Mouse (Mus musculus) neural tube, embryonic 15.5 days (tissue): ENCODE measurements around the gene Ccp110. TPM values are rescaled to one million over a fixed set of nuclear protein-coding genes. Genes with fewer than 3 reads are reported as not detected.

Experiments used
- ATAC-seq: fragments of 200-750 bp; cut with Nextera tagmentation; 2 replicates; pipeline ENCODE4 v1.8.0; 2017; ENCODE audit warnings: mild to moderate bottlenecking, moderate TSS enrichment, moderate library complexity; ENCODE audit not compliant: low FRiP score
- H3K27ac ChIP-seq: fragments of 300-500 bp; sonication (generic); replicated peaks from 2 replicates; pipeline ENCODE4 v1.5.1; 2015; ENCODE audit warnings: mild to moderate bottlenecking, inconsistent platforms
- H3K27me3 ChIP-seq: fragments of 300-500 bp; sonication (generic); replicated peaks from 2 replicates; pipeline ENCODE4 v1.6.1; 2015; ENCODE audit warnings: inconsistent platforms
- H3K36me3 ChIP-seq: fragments of 300-500 bp; sonication (generic); 2 replicates; pipeline ENCODE4 v1.6.1; 2015; ENCODE audit warnings: inconsistent platforms
- H3K4me1 ChIP-seq: fragments of 300-500 bp; sonication (generic); 2 replicates; pipeline ENCODE4 v1.6.1; 2015; ENCODE audit warnings: inconsistent platforms
- H3K4me2 ChIP-seq: fragments of 300-500 bp; sonication (generic); 2 replicates; pipeline ENCODE4 v1.6.1; 2015; ENCODE audit warnings: inconsistent platforms, mild to moderate bottlenecking, moderate library complexity
- H3K4me3 ChIP-seq: fragments of 300-500 bp; sonication (generic); replicated peaks from 2 replicates; pipeline ENCODE4 v1.5.1; 2015; ENCODE audit warnings: mild to moderate bottlenecking, inconsistent platforms
- H3K9ac ChIP-seq: fragments of 300-500 bp; sonication (generic); replicated peaks from 2 replicates; pipeline ENCODE4 v1.6.1; 2015; ENCODE audit warnings: mild to moderate bottlenecking, inconsistent platforms
- H3K9me3 ChIP-seq: fragments of 300-500 bp; sonication (generic); replicated peaks from 2 replicates; pipeline ENCODE4 v1.6.1; 2016; ENCODE audit warnings: inconsistent platforms
- WGBS: fragments of 180-500 bp; shearing (Covaris S2); methylation state at CpG from one replicate; pipeline ENCODE4 v1.1.7; 2015; ENCODE audit warnings: mixed read lengths; 5-methylcytosine and 5-hydroxymethylcytosine counted together
- polyA plus RNA-seq: library from polyadenylated mRNA; unstranded; fragments of >200 nt; fragmentation: Nextera tagmentation; extraction: Ambion mirVana; gene quantifications from 2 replicates; pipeline ENCODE4 v1.2.1, GENCODE M21; 2015

The Ccp110 gene
- polyA plus RNA-seq, 1 experiment from 2014 or later, result 29.3 TPM

DNA sequence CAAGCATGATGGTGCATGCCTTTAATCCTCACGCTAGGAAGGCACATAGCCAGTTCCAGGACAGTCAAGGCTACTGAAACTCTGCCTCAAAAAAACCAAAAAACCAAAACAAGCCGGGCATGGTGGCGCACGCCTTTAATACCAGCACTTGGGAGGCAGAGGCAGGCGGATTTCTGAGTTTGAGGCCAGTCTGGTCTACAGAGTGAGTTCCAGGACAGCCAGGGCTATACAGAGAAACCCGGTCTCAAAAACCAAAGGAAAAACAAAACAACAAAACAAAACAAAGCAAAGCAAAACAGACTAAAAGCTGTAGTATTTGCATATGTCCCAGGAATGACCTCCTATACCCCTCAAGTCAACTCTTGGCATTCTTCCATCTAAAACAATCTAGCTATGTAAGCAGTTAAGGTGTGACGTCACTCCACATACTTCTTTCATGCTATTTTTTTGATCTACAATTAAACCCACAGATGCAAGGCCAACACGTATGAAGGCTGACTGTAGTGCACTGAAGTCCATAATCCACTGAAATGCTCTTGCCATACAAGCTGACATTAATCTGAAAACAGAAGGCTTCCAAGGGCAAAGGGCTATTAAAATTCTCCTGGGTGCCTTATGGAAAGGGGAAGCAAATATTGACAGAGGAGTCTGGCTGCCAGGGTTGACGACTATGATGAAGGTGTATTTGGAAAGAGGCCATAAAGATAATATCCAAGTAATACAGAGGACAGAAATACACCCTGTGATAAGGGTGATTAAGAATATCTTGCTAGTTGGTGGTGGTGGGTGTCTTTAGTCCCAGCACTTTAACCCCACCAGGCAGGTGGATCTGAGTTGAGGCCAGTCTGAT lies 8.1 kb upstream of the Ccp110 start:
- Histone ChIP-seq H3K4me3 (peak overlapping the region; percentile 75), H3K36me3 (0 out of 2 replicates have a peak, but pooled peaks cover 3% of the 10 kb centered on the region), H3K4me1 (peaks cover 32% of the 10 kb centered on the region), H3K27me3 (no peaks in the 10 kb centered on the region), H3K4me2 (peak overlapping the region; percentile 57), H3K9me3 (no peaks in the 10 kb centered on the region), H3K9ac (peak overlapping the region; percentile 88; the same call in 1 of the 2 replicates), H3K27ac (peak overlapping the region; percentile 94)
- no peak for ATAC-seq
- WGBS, result 73% methylated on average over 9 of the region's 9 CpGs

DNA sequence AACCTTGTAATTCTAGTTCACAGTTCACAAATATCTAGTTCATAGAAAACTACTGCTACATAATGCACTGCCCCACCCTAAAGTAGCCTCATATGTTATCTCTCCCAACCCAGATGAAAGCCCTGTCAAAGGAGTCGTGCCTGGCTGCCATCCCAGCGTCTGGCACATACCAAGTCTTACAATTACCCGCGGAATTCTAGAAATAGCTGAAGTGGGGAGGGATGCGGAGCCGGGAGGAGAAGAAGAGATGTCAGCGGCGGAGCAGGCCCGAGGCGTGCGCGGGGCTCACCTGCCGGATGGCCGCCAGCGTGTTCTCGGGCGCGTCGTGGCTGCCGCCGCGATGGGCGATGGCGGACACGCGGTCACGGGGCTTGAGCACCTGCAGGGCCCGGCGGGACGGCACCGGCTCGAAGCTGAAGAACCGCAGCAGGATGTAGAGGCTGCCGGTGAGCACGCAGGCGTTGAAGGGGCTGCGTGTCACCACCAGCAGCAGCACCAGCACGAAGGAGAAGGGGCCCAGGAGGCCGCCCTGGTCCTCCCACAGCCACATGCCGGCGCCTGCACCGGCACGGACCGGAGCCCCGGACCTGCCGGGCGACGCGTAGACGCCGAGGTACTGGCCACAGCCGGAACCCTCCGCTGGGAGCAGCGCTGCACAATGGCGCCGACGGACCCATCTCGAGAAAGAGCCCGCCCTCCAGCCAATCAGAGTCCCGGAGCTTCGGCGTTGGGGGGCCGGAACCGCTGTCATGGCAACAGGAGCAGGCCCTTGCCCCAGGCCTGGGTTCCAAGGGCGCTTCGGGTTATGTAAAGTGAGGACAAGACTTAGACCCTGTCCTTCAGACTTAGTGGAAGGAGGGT lies 7.0 kb upstream of the Ccp110 start, which contains the start of gene Gde1:
Gene Gde1, minus strand, starts transcription at position 678 of the 861 bp plus-strand sequence.
- Histone ChIP-seq H3K27me3 (no peaks in the 10 kb centered on the region), H3K9ac (peak within 1 kb of the TSS; percentile 88), H3K4me1 (peaks cover 32% of the 10 kb centered on the region), H3K4me3 (peak within 1 kb of the TSS; percentile 75), H3K36me3 (0 out of 2 replicates have a peak, but pooled peaks cover 3% of the 10 kb centered on the region), H3K4me2 (peak within 1 kb of the TSS; percentile 57), H3K9me3 (no peaks in the 10 kb centered on the region), H3K27ac (peak within 1 kb of the TSS; percentile 94)
- peak; percentile 95 for ATAC-seq
- WGBS, result under 1% methylated on average over 66 of the region's 66 CpGs

DNA sequence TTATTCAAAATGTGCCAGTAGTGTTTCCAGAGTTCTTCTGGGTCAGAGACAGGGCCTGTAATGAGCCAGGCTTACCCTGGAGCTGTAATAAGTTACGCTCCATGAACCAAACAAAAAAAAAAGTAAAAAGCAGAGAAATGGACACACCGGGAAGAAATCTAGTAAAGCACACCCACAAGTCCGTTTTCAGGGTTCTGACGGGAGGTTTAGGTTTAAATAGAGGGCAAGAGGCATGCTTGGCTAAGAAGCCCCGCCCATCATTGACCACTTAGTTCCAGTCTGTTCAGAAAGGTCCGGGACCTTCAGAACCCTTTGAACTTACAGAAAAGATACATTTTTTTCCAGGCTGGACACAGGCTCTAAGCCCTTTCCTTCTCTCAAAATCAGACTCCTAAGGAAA lies 6.3 kb upstream of the Ccp110 start:
- Histone ChIP-seq H3K36me3 (0 out of 2 replicates have a peak, but pooled peaks cover 3% of the 10 kb centered on the region), H3K4me1 (peaks cover 32% of the 10 kb centered on the region), H3K27ac (peak overlapping the region; percentile 94), H3K27me3 (no peaks in the 10 kb centered on the region), H3K4me3 (peak overlapping the region; percentile 75), H3K9me3 (no peaks in the 10 kb centered on the region), H3K9ac (peak overlapping the region; percentile 88; the same call in 1 of the 2 replicates), H3K4me2 (peak overlapping the region; percentile 57)
- peak; percentile 16; the same call in 1 of the 2 replicates for ATAC-seq
- 30% methylated on average over 6 of the region's 6 CpGs for WGBS

DNA sequence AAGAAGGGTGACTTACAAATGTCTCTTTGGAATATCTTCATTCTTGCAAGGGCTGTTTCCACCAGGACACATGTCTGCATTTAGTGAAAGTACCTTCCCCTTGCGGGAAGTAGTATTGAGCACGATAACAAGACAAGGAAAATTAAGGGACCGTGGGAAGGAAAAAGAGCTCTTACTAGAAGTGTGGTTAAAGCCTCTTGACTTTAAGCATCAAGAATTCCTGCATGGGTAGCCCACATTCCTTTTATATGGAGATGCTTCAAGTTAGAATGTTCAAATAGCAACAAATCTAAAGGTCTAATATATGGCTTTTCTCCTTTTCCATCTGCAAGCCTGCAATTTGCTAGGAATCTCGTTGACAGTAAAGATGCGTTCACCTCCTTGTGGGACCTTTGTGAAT lies 5.9 kb upstream of the Ccp110 start:
- WGBS, result 91% methylated on average over 5 of the region's 5 CpGs
- H3K9me3 ChIP-seq, result no peaks in the 10 kb centered on the region
- no peak overlapping the region for H3K27ac ChIP-seq
- H3K36me3 ChIP-seq, result 0 out of 2 replicates have a peak, but pooled peaks cover 3% of the 10 kb centered on the region
- H3K4me2 ChIP-seq, result no peak overlapping the region
- no peak overlapping the region for H3K9ac ChIP-seq
- no peaks in the 10 kb centered on the region for H3K27me3 ChIP-seq
- peaks cover 32% of the 10 kb centered on the region for H3K4me1 ChIP-seq
- no peak overlapping the region for H3K4me3 ChIP-seq
- ATAC-seq, result no peak

DNA sequence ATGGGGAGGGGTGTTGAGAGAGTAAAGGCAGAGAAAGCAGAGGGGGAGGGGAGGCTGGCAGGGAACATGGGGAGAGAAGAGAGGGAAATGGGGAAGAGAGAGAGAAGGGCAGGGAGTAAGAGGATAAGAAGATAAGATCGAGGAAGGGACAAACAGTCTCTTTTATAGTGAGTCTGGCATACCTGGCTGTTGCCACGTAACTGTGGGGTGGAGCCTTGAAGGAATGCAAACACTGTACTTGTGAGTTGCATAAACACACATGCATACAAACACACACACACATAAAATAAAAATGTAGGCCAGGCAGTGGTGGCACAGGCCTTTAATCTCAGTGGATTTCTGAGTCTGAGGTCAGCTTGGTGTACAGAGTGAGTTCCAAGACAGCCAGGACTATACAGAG lies 5.1 kb upstream of the Ccp110 start:
- H3K4me3 ChIP-seq, result no peak overlapping the region
- H3K4me1 ChIP-seq, result peaks cover 29% of the 10 kb centered on the region
- no peak for ATAC-seq
- no peak overlapping the region for H3K9ac ChIP-seq
- H3K9me3 ChIP-seq, result no peaks in the 10 kb centered on the region
- H3K36me3 ChIP-seq, result no peaks in the 10 kb centered on the region
- no peak overlapping the region for H3K27ac ChIP-seq
- 86% methylated on average over 2 of the region's 2 CpGs for WGBS
- H3K27me3 ChIP-seq, result no peaks in the 10 kb centered on the region
- no peak overlapping the region for H3K4me2 ChIP-seq

DNA sequence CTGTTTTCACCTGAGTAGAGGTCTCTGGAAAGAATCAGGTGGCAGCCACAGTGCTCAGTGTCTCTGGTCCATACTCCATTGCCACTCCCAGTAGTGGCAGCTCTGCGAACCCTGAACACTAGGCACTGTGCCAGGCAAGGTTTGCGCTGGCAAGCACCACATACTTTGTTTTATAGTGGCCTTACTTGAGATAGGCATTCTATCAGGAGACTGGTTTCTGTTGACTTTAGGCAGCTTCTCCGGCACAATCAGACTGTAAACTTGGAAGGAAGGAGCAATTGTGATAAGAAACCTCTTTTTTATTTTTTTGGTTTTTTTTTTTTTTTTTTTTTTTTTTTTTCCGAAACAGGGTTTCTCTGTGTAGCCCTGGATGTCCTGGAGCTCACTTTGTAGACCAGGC lies 4.3 kb upstream of the Ccp110 start:
- Histone ChIP-seq H3K36me3 (no peaks in the 10 kb centered on the region), H3K27ac (no peak overlapping the region), H3K9me3 (no peaks in the 10 kb centered on the region), H3K4me1 (peaks cover 29% of the 10 kb centered on the region), H3K4me3 (no peak overlapping the region), H3K27me3 (no peaks in the 10 kb centered on the region), H3K9ac (no peak overlapping the region), H3K4me2 (no peak overlapping the region)
- ATAC-seq, result no peak
- WGBS, result 84% methylated on average over 4 of the region's 4 CpGs

DNA sequence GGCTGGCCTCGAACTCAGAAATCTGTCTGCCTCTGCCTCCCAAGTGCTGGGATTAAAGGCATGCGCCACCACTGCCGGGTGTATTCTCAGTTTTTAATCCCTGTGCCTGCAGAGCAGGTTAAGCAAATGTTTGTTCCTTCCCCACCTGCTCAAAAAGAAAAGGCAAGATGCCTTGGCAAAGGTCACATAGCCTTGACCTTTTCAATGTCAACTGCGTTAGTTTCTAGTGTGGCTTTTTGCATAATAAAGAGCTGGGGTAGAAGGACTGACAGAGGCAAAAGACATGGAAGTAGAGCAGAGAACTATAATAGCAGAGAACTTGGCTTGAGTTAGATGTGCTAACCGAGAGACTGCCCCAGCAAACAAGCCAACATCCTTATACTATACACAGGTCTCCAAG lies 1.6 kb upstream of the Ccp110 start:
- 74% methylated on average over 5 of the region's 5 CpGs for WGBS

DNA sequence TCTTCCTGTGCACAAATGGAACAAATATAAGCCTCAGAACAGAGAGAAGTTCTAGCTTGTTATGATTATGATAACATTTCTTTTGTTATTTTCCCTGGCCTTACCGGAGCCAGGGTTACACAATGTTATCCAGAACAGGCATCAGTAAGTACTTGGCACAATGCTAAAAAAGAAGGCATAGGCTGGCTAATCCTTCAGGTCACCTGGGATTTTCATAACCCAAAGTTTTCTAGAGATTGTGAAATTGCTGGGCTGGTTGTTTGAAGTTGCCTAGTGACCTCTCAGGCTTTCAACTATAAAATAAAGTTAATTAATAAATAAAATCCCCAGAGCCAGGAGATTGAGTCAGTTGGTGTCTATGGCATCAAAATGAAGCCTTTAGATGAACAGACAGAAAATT lies 2.5 kb downstream of the Ccp110 start:
- no peak overlapping the region for H3K4me2 ChIP-seq
- H3K27me3 ChIP-seq, result no peaks in the 10 kb centered on the region
- H3K9ac ChIP-seq, result no peak overlapping the region
- H3K36me3 ChIP-seq, result peaks cover 25% of the 10 kb centered on the region
- WGBS, result 91% methylated on average over 1 of the region's 1 CpGs
- peaks cover 15% of the 10 kb centered on the region for H3K4me1 ChIP-seq
- no peak overlapping the region for H3K27ac ChIP-seq
- ATAC-seq, result no peak
- no peaks in the 10 kb centered on the region for H3K9me3 ChIP-seq
- no peak overlapping the region for H3K4me3 ChIP-seq

More for the DNA sequence above, 1.6 kb upstream of the Ccp110 start:
- H3K4me3 ChIP-seq, result no peak overlapping the region
- H3K9ac ChIP-seq, result no peak overlapping the region
- no peak for ATAC-seq
- H3K9me3 ChIP-seq, result no peaks in the 10 kb centered on the region
- H3K27ac ChIP-seq, result no peak overlapping the region
- H3K27me3 ChIP-seq, result no peaks in the 10 kb centered on the region
- H3K4me2 ChIP-seq, result no peak overlapping the region
- peaks cover 4% of the 10 kb centered on the region; the same call in 1 of the 2 replicates for H3K36me3 ChIP-seq
- H3K4me1 ChIP-seq, result peaks cover 20% of the 10 kb centered on the region

DNA sequence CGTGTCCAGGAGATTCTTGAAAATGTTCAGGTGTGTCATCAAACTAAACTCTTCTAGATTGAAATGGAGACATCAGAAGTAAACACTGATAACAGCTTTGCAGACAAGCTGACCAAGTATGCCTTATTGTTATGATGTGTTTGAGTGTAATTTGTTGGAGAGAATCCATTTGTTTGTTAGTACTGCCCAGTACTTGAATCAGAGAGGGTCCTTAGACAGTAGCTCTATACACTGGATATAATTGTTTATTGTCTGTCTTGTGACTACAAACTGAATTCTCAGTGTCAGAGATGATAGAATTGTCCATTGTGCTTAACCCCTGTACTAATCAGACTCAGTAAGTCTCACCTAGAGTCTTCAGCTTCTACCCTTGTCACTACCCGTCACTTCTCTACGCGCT lies 5.7 kb downstream of the Ccp110 start:
- H3K4me2 ChIP-seq, result no peak overlapping the region
- H3K4me3 ChIP-seq, result no peak overlapping the region
- no peak for ATAC-seq
- no peaks in the 10 kb centered on the region for H3K27me3 ChIP-seq
- no peaks in the 10 kb centered on the region for H3K9me3 ChIP-seq
- no peak overlapping the region for H3K27ac ChIP-seq
- H3K36me3 ChIP-seq, result peaks cover 46% of the 10 kb centered on the region
- 97% methylated on average over 4 of the region's 4 CpGs for WGBS
- no peak overlapping the region for H3K9ac ChIP-seq
- peaks cover 13% of the 10 kb centered on the region for H3K4me1 ChIP-seq

DNA sequence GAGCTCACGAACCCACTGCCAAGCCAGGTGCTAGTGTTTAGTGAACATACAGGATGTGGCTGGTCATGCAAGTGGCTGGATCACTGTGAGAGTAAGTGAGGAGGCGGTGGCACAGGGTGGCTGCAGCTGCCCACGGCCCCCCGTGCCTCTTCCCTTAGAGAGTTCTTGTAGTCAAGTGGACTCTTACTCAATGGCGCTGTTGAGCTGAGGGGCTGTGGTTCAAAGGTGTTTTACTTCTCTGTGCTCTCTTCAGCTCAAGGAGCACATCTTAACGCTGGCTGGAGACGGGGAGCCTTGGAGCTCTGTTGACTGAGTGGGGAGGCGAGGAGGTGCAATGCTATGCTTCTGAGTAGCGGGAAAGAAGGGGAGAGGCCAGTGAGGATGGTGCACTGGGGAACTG lies 11.6 kb downstream of the Ccp110 start:
- no peak overlapping the region for H3K4me3 ChIP-seq
- H3K27me3 ChIP-seq, result no peaks in the 10 kb centered on the region
- no peak overlapping the region for H3K4me2 ChIP-seq
- no peaks in the 10 kb centered on the region for H3K4me1 ChIP-seq
- no peaks in the 10 kb centered on the region for H3K9me3 ChIP-seq
- peaks cover 76% of the 10 kb centered on the region for H3K36me3 ChIP-seq
- WGBS, result 92% methylated on average over 9 of the region's 9 CpGs
- no peak overlapping the region for H3K9ac ChIP-seq
- no peak overlapping the region for H3K27ac ChIP-seq
- ATAC-seq, result no peak

DNA sequence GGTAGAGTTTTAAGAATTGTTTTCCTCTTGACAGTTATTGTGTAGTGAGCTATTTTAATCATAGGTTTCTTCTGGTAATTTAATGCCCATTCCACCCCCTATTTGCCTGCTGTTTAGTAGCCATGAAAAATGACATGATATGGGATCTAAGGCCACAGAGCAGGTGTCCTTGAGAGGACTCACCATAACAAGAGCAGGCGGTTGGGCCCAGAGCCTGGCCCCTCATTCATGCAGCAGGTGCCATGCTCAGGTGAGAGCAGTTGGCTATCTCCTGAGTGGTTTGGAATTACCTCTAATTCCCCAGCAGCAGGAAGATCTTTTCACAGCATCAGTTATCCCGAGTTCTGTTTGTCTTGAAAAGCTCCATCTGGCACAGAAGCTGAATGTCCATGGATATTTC lies 13.1 kb downstream of the Ccp110 start:
- Histone ChIP-seq H3K9ac (no peak overlapping the region), H3K36me3 (peaks cover 79% of the 10 kb centered on the region), H3K27ac (no peak overlapping the region), H3K4me2 (no peak overlapping the region), H3K4me1 (no peaks in the 10 kb centered on the region), H3K27me3 (no peaks in the 10 kb centered on the region), H3K4me3 (no peak overlapping the region), H3K9me3 (no peaks in the 10 kb centered on the region)
- 84% methylated on average over 2 of the region's 2 CpGs for WGBS
- no peak for ATAC-seq
